Mouse (Mus musculus): ENCODE measurements around the gene Tspan17.

Tspan17 gene

DNA sequence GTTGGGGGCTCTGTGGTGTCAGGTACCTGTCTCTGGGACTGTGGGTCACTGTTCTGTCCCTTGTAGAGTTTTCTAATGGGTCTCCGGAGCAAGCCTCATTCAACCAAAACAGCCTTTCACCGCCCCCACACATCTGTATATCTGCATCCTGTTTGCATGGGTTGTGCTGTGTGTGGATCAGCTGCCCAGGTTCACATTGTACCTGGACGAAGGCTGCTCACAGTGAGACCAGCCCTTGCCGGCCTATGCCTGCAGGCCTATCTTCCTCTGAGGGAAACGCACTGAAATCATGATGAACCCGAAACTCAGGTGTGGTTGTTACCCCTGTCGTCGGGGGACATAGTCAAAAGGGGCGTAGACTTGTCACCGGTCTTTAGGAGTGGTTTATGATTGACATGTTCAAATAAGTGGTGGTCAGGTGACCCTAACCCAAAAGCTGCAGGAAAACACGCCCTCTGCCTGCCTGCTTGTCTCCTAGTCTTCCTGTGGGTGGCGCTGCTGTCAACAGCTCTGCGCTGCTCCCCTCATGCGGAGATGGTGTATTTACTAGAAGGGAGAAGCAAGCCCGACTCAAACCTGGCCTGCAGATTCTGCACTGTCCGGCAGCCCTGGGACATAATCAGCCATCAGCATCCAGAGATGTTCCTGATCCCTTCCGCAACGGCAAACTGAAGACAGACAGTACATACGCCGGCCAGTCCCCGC, 16.1 kb downstream of the Tspan17 start:
- no peak for DNase-seq (ENCODE audit: low spot score in 2 of 2)

DNA sequence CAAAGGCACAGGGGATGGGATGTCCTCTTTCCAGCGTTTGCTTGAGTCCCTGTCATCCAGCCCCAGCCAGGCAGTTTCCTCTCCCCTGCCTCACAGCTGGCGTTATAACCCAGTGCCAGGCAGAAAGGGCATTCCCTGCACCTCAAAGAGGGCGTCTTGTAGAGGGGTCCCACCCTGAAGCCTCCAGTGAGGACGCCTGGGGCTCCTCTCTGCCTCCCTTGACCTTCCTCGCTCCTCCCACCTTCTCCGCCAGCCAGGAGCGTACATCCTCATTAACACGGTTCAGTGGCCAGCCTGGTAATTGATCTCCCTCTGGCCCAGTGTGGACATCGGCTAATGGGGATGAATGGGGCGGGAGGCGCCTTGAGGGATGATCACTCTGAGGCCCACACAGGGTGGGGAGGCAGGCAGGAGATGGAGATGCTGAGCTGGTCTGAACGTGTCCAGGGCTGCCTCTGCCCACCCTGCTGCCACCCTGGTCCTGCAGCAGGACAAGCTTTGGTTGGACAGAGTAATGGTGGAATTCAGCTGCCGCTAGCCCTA, 17.3 kb downstream of the Tspan17 start:
- DNase-seq (ENCODE audit: low spot score in 2 of 2), result no peak

DNA sequence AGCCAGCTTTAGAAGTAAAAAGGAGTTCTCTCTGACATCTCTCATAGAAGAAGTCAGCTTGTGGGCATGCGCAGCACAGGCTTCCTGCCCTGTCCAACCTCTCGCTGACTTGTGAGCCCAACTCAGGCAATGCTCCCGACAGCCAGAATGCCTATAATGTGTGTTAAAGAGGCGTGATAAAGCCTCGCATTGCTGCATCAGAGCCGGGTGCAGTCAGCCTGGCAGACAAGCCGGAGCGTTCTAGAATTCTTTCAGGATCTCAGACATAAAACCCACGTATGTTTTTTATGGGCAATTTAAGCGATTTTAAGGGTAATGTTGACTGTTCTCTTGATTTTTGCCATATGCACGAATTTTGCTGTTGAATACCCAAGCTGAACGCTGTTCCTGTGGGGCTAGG, 18.9 kb downstream of the Tspan17 start:
- DNase-seq (ENCODE audit: low spot score in 2 of 2), result no peak

DNA sequence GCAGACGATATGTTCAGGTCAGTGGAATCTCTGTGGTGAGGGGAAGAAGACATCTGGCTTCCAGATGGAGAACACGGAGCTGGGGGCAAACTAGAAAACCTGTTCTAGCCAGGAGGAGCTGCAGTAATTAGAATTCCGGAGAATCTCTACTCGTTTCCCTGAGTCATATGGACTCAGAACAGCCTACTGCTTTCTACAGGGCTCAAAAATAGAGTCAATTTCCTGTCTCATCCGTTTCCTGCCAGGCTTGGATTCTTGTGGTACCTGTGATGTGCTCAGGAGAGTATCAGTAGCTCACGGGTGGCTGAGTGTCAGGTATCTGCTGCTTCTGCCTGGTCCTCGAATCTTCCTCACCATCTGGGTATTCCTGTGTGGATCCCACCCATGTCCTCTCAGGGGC, 22.3 kb downstream of the Tspan17 start:
- no peak for DNase-seq (ENCODE audit: low spot score in 2 of 2)

DNA sequence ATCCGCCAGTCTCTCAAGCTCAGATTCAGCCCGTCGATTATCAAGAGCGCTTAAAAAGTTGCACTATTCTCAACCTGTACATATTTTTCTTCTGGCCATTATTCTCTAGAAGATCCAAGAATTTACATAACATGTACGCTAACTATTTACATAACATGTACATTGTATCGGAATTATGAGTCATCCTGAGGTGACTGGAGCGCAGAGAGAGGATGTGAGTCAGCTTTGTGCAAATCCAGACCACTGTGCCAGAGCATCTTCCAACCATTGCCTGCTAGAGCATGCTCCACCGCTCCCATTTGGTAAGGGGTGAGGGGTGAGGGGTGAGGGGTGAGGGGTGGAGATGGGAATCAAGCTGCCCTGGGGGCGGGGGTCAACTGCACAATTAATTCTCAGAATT, 24.2 kb downstream of the Tspan17 start:
- DNase-seq (ENCODE audit: low spot score in 2 of 2), result no peak

DNA sequence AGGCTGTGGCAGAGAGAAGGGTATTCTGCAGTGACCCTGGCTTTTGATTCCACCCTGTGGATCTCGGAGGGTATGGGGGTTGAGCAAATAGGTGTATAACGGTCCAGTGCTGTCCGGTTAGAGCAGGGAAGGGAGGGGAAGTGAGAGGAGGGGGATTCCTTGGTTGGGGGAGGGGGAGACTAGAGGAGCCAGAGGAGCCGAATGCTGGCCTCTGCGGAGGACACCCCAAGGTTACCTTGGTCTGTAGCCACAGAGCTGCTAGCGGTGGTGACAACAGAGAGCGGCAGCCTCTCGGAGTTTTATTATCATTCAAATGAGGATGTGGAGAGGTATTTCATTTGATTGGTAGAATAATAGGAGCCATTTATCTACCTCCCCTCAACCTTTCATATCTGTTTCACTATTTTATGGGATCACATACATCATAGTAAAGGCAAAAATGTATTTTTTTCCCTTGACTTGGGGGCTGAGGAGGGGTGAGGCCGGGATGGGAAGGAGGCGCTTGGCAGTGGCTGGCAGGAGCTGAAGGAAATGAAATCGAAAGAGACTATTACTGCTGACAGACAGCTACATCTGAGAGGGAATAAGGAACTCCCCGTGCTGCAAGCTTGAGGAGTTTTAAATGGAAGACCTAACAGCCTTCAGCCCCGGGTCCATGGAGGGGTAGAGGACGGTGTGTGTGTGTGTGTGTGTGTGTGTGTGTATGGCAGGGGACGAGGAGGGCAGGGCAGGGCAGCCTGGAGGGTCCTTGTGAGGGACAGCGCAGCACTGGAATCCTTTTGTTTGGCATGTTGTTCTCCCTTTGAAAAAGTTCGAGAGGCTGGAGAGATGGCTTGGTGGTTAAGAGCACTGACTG, 29.4 kb downstream of the Tspan17 start:
- DNase-seq (ENCODE audit: low spot score in 2 of 2), result no peak

DNA sequence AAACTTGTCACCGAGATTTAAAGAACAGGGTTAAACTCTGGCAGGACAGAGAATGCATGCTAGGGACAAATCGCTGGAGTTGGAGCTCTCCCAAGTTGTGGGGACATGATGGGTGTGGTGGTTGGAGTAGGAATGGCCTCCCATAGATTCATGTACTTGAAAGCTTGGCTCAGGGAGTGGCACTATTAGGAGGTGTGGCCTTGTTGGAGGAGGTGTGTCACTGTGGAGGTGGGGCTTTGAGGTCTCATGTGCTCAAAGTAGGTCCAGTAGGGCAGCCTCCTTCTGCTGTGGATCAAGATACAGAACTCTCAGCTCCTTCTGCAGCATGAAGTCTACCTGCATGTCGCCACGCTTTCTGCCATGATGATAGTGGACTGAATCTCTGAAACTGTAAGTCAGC, 31.9 kb downstream of the Tspan17 start:
- no peak for DNase-seq (ENCODE audit: low spot score in 2 of 2)

DNA sequence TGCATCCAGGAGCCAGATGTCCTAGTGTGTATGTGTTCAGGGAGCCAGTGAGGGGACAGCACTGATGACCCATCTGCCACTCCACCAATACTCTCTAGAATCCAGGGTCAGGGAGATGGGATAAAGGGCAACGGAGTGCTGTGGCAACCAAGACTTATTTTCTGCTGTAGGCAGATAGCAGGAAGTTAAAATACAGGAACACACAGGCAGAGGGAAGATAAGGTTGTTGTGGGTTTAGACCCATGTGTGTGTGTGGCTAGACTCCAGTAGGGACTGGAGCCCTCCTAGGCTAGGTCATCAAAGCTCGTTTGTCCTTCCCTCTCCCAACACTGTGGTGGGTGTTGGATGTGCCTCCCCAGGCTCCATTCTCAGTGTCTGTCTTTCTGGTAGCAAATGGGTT, 32.8 kb downstream of the Tspan17 start:
- DNase-seq (ENCODE audit: low spot score in 2 of 2), result no peak

DNA sequence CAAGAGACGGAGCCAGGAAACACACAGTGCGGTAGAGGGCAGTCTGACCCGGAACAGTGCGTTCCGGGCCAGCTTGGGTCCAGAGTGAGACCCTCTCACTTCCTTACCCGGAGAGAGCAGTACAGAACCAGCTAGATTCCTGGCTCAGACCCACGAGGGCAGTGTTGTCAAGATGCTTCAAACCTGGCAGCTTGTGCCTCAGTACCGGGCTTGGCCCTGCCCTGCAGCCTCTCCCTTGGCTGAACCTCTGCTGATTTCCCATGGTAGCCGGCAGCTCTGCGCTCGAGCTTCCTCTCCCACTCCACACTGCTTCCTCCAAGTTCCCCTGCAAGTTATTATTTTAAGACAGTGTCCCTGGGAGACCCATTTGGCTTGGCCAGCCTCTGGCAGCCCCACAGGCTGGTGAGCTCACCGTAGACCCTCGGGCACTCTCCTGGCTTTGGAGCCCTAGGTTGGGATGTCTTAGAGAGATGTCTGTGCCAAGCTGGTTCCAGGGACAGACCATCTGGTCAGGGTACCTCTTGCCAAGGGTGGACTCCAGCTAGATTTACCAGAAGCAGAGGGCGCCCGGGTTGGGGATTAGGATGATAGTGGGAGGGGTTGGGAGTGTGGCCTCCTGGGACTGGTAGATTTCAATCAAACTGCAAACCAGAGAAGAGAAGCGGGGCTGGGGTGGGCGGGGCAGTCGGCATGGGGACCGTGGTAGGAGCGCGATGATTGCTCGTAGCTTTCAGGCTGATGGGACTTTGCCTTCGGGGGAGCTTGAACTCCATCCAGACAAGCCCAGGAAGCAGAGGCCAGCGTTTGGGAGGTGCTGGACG, 35.1 kb downstream of the Tspan17 start:
- DNase-seq (ENCODE audit: low spot score in 2 of 2), result no peak

DNA sequence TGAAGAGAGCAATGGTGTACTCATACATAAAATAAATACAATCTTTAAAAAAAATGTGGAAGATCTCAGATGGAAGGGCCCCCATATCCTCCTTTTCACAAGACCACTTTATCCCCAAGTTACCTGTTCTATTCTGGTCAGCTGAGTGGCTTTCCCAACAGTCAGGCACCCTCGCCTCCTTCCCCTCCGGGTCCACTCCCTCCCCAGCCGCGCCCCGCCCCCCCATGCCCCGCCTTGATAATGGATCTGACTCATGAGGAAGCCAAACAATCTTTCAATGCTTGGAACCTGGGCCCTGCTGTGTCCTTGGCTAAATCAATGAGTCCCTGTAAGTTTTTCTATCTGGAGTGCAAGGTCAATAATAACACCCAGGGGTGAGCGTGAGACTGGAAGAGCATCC, 38.8 kb downstream of the Tspan17 start:
- DNase-seq (ENCODE audit: low spot score in 2 of 2), result no peak

DNA sequence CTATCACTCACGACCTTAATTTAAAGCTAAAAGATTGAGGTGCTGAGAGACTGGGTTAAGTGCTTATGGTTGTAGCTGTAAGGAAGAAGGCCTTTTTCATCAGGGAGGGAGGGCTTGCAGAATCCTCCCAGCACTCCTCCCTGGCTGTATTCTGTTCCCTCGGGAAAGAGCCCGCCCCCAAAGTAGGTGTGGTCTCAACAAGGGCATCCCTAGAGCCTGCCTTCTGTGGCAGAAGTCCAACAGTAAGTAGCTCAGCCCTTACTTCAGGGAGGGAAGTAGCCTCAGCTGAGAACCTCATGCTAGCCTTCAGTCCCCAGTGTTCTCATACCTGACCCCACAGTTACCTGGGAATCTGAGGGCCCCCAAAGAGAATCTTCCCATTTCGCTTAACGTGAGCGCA, 39.3 kb downstream of the Tspan17 start:
- DNase-seq (ENCODE audit: low spot score in 2 of 2), result no peak

DNA sequence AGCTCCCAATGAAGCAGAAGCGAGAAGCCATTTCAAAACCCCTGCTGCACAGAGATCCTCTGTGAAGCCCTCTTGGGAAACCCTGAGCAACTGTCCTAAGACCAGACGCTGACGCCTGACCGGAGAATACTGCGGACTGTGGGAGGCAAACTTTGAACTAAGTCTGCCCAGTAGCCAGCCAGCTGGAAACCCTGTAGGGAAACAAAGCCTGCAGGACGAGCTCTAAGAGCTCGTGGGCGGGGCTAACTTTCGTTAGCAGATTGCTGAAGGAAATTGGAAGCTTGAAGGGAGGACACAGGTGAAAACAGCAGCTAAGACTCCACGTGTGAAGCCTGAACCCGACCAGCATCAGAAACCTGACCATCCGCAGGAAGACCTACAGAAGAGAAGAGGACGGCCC, 40.3 kb downstream of the Tspan17 start:
- no peak for DNase-seq (ENCODE audit: low spot score in 2 of 2)

DNA sequence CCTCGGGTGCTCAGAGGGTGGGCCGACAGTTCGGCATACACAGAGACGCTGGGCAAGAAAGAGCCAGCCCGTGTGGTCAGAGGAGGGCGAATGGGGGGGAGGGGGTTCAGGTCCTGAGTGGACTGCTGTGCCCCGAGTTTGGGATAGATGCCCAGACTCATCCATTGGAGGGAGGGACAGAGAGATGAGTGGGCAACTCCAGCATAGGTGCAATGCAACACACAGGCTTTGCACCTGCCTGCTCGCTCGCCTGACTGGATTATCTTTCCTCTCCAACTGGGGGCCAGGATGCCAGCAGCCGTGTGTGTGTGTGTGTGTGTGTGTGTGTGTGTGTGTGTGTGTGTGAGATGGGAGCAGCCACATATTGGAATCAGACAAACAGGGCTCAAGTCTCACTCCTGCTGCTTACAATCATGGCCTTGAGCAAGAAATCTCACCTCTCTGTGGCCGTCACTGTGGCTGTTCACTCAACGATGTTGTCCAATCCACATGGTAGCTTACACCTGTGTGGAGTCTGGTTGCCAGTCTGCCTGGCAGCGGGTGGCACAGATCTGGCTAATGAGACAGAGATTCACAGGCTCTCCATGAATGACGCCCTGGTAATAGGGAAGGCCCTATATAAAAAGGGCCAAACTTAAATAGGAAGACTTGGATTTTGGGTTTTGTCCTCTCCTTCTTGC, 47.3 kb downstream of the Tspan17 start:
- no peak for DNase-seq (ENCODE audit: low spot score in 2 of 2)

DNA sequence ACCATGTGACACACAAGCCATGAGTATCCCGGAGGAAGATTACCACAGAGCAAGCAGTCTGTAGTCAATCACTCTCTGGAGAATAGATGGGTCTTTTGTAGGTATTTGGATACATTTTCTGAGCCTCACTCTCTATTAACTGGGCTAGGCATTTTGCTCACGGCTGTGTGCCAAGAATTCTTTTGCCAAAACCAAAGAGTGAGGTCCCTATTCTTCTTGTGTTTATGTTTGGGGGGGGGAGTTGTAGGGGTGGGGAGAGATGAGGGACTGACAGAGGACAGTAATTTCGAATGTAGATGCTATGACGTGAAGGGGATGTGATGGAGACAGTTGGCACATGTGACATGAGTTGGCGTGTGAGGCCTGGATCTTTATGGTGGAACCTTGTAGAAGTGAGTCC, 47.9 kb downstream of the Tspan17 start:
- no peak for DNase-seq (ENCODE audit: low spot score in 2 of 2)

DNA sequence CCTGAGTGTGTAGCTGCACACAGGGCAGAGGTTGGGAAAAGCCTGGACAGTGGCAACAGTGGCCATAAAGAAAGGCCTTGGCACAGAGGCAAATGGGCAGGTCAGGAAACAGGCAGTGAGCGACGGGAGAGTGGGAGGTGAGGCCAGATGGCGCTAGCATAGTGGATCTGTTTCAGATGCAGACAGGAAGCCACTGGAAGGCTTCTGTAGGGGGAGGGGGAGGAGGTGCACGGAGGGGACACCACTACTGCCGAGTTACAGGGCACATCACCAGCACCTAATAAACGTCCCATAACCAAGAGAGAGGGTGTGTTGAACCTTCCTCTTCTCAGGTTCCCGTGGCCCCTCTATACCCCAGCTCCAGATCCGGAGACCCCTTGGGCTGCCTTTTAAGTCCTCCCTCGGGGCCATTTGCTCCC, 48.3 kb downstream of the Tspan17 start:
- DNase-seq (ENCODE audit: low spot score in 2 of 2), result no peak

DNA sequence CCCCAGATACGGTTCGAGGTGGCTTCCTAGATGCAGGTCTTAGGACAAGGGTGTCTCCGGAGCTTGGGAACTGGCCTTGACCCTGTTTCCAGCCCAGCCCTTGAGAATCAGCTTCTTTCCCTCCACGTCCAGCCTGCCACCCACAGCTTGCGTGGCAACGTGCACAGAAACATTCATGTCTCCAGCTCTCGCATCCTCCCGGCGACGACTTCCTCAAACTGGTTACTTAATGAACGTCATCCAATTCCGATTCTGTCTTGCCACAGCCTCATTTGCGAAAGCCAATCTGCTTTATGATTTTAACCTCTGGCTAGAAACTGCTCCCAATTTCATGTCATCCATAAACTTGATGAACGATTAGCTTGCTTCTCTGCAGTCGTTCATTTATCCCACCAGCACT, 49.4 kb downstream of the Tspan17 start:
- no peak for DNase-seq (ENCODE audit: low spot score in 2 of 2)

DNA sequence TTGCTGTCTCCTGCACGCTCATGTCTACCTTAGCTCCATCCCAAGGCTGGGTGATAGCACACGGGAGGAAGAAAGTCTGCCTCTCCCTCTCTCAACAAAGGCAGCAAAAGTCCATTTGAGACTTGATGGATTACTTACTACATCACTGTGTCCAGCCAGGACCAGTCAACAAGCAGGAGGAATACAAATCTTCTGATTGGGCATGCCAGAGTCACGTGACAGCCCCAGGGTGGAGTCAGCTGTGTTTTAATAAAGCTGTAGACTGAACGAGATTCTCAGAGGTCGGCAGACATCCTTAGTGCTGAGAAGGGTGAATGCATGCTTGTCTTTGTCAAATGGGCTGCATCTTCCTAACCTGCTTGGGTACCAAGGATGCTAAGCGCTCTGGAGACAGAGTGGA, 50.0 kb downstream of the Tspan17 start:
- no peak for DNase-seq (ENCODE audit: low spot score in 2 of 2)

DNA sequence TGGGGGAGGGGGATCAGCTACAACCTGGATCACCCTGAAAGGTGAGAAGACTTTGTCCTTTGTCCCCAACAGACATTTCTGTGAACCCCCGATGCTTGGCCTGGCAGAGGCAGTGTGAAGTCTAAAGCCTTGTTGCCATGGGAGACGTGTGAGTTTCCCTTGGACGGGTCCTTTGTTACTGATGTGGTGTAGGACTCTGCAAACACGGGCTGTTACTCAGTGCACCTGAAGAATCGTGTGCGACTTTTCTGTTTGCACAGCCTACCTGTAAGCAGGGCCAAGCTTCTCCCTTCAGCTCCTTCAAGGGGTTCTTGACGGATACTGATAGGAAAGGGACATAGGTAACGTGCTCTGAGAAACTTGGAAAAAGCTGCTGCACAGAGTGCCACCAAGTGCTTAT, 55.4 kb downstream of the Tspan17 start:
- no peak for DNase-seq (ENCODE audit: low spot score in 2 of 2)
